Comparison of ENCODE assay signal across 11 mouse cellular contexts in the genomic region with DNA sequence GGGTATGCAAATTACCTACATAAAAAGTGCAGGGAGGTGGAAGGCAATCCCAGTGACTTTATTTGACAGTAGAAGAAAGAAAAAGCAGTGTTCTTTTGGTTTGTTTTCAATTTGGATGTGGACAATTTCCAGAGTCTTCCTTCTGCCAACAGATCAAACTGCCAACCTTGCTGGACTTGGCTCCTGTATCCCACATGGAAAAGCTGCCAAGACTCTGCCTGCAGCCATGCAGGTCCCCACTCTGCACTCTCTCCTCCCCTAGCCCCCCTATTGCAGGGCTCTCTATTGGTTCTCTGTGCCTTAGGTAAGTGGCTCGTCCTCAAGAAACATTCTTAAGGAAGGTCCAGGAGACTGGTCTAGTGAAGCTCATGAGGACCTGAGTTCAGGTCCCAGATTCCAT.
DNase-seq lines count a peak whose midpoint lies in the region; ATAC-seq and TF ChIP-seq lines count a peak whose summit lies in the region.
"Had no signal": no experiment of that assay in that cellular context is flagged by ENCODE, and none has a peak within 500 bp of the region (broad histone marks: within the 10 kb centered on the region; RNA-seq: fewer than 3 reads in every experiment).

No protein-coding gene starts in this region.

- peak; percentile 85; the same call in 1 of the 2 replicates for ATAC-seq in hindbrain, embryonic 16.5 days
- ATAC-seq in hindbrain, embryonic 12.5 days (ENCODE audit: low FRiP score) = no peak
- peak; percentile 45; the same call in 1 of the 2 replicates for ATAC-seq in forebrain, postnatal 0 days
- ATAC-seq in frontal cortex, adult (ENCODE audit: low TSS enrichment) = no peak

- peak; percentile 55 for DNase-seq in adrenal gland, postnatal 14 days
- no peak for DNase-seq in adrenal gland, adult 8-10 months
- peak; percentile 3 for DNase-seq in retina, adult 2 months (ENCODE audit: low read depth, low spot score)
- no peak for DNase-seq in retina, postnatal 1 day
- peak; percentile 59 for DNase-seq in forebrain, postnatal 0 days
- DNase-seq: thymus, postnatal 4 days had no signal

- no peak overlapping the region for H3K9ac ChIP-seq in hindbrain, embryonic 16.5 days (ENCODE audit: low read depth, low read length)
- no peak overlapping the region for H3K9ac ChIP-seq in hindbrain, embryonic 12.5 days
- H3K9ac ChIP-seq in forebrain, postnatal 0 days = no peak overlapping the region
- H3K9ac ChIP-seq: lung, embryonic 15.5 days had no signal

- no peak overlapping the region for H3K4me2 ChIP-seq in hindbrain, embryonic 16.5 days (ENCODE audit: low read length)
- H3K4me2 ChIP-seq in hindbrain, embryonic 12.5 days (replicated peaks) = no peak overlapping the region
- no peak overlapping the region for H3K4me2 ChIP-seq in forebrain, postnatal 0 days (ENCODE audit: low read depth)
- H3K4me2 ChIP-seq: lung, embryonic 15.5 days had no signal

- no peak overlapping the region for H3K4me3 ChIP-seq in hindbrain, embryonic 16.5 days (ENCODE audit: low read length)
- H3K4me3 ChIP-seq in hindbrain, embryonic 12.5 days = no peak overlapping the region
- no peak overlapping the region for H3K4me3 ChIP-seq in forebrain, postnatal 0 days (ENCODE audit: low read depth, low read length)
- H3K4me3 ChIP-seq: lung, embryonic 15.5 days had no signal

- H3K9me3 ChIP-seq in hindbrain, embryonic 16.5 days (ENCODE audit: control insufficient read depth, low read length) = no peaks in the 10 kb centered on the region
- no peaks in the 10 kb centered on the region for H3K9me3 ChIP-seq in hindbrain, embryonic 12.5 days (replicated peaks)
- H3K9me3 ChIP-seq in forebrain, postnatal 0 days (ENCODE audit: low read length) = no peaks in the 10 kb centered on the region
- H3K9me3 ChIP-seq: lung, embryonic 15.5 days had no signal

- no peaks in the 10 kb centered on the region for H3K36me3 ChIP-seq in hindbrain, embryonic 16.5 days (ENCODE audit: control insufficient read depth, insufficient read depth, low read length)
- no peaks in the 10 kb centered on the region for H3K36me3 ChIP-seq in hindbrain, embryonic 12.5 days
- no peaks in the 10 kb centered on the region for H3K36me3 ChIP-seq in forebrain, postnatal 0 days (ENCODE audit: insufficient read depth)
- H3K36me3 ChIP-seq: lung, embryonic 15.5 days had no signal

- H3K27me3 ChIP-seq in hindbrain, embryonic 16.5 days (replicated peaks; ENCODE audit: control insufficient read depth, insufficient read depth, low read length) = no peaks in the 10 kb centered on the region
- H3K27me3 ChIP-seq in hindbrain, embryonic 12.5 days = no peaks in the 10 kb centered on the region
- no peaks in the 10 kb centered on the region for H3K27me3 ChIP-seq in forebrain, postnatal 0 days (ENCODE audit: insufficient read depth, low read length)
- H3K27me3 ChIP-seq: lung, embryonic 15.5 days had no signal

- H3K27ac ChIP-seq in hindbrain, embryonic 16.5 days (ENCODE audit: low read depth, low read length) = no peak overlapping the region
- H3K27ac ChIP-seq in hindbrain, embryonic 12.5 days = no peak overlapping the region
- no peak overlapping the region for H3K27ac ChIP-seq in forebrain, postnatal 0 days (ENCODE audit: low read depth, low read length)
- H3K27ac ChIP-seq: kidney, postnatal 0 days; lung, embryonic 15.5 days had no signal

- 72% methylated on average over 1 of the region's 1 CpGs for WGBS in hindbrain, embryonic 16.5 days
- 67% methylated on average over 1 of the region's 1 CpGs for WGBS in hindbrain, embryonic 12.5 days
- WGBS in forebrain, postnatal 0 days = 31% methylated on average over 1 of the region's 1 CpGs

- no peak for TF ChIP-seq CTCF in forebrain, postnatal 0 days (IDR thresholded peaks at IDR 0.05; ENCODE audit: low read depth)

- H3K4me1 ChIP-seq in hindbrain, embryonic 16.5 days (ENCODE audit: control insufficient read depth, insufficient read depth, low read depth, low read length) = no peaks in the 10 kb centered on the region
- H3K4me1 ChIP-seq in hindbrain, embryonic 12.5 days = no peaks in the 10 kb centered on the region
- H3K4me1 ChIP-seq in forebrain, postnatal 0 days (ENCODE audit: insufficient read depth) = no peaks in the 10 kb centered on the region
- H3K4me1 ChIP-seq: lung, embryonic 15.5 days had no signal

Comparison
In these comparisons a context has a peak if more than half of its experiments do, and no peak if none do; other contexts are left out.
1. DNase-seq: peak in adrenal gland, postnatal 14 days (single experiment), retina, adult 2 months (single experiment) and forebrain, postnatal 0 days (single experiment); none in adrenal gland, adult 8-10 months (single experiment) and retina, postnatal 1 day (single experiment).
2. ATAC-seq: peak in hindbrain, embryonic 16.5 days (single experiment) and forebrain, postnatal 0 days (single experiment); none in hindbrain, embryonic 12.5 days (single experiment) and frontal cortex, adult (single experiment).